Mouse (Mus musculus) bone marrow, adult 2 months (tissue): ENCODE measurements around the gene Ppp6r3. TPM values are rescaled to one million over a fixed set of nuclear protein-coding genes. Genes with fewer than 3 reads are reported as not detected.

Experiments
- H3K27ac ChIP-seq: fragments of 200-500 bp; 2 replicates; pipeline ENCODE4 v1.5.1; 2012; ENCODE audit warnings: low read depth, mild to moderate bottlenecking, control low read depth, inconsistent platforms, low read length; ENCODE audit not compliant: control insufficient read depth, poor library complexity, insufficient read depth
- H3K4me1 ChIP-seq: fragments of 200-500 bp; 2 replicates; pipeline ENCODE4 v1.6.1; 2011; ENCODE audit warnings: low read length; ENCODE audit not compliant: control insufficient read depth, insufficient read depth
- H3K4me3 ChIP-seq: fragments of 200-500 bp; replicated peaks from 2 replicates; pipeline ENCODE3; 2011; ENCODE audit warnings: mild to moderate bottlenecking, low read depth, low read length, control low read depth; ENCODE audit not compliant: control insufficient read depth
- CTCF ChIP-seq: fragments of 200-500 bp; IDR thresholded peaks from 2 replicates; pipeline ENCODE4 v1.5.1; 2011; ENCODE audit warnings: low read length, control low read depth; ENCODE audit not compliant: control insufficient read depth, insufficient read depth
- POLR2A ChIP-seq: fragments of 200-500 bp; IDR thresholded peaks from 2 replicates; pipeline ENCODE4 v1.6.1; 2011; ENCODE audit warnings: low read depth, mild to moderate bottlenecking, control low read depth, low read length, borderline replicate concordance; ENCODE audit not compliant: control insufficient read depth
- WGBS: fragments of 180-500 bp; shearing (Covaris S2); methylation state at CpG from one replicate; pipeline ENCODE4 v1.1.7; 2018; 5-methylcytosine and 5-hydroxymethylcytosine counted together
- polyA plus RNA-seq: library from polyadenylated mRNA; stranded (reverse); fragments of >200 nt; gene quantifications from 2 replicates; pipeline ENCODE4 v1.2.4, GENCODE M21; 2011; ENCODE audit warnings: low replicate concordance; ENCODE audit not compliant: missing spikeins, insufficient read depth, insufficient read length

Gene Ppp6r3
- polyA plus RNA-seq, 1 experiment: 34.6 TPM

DNA sequence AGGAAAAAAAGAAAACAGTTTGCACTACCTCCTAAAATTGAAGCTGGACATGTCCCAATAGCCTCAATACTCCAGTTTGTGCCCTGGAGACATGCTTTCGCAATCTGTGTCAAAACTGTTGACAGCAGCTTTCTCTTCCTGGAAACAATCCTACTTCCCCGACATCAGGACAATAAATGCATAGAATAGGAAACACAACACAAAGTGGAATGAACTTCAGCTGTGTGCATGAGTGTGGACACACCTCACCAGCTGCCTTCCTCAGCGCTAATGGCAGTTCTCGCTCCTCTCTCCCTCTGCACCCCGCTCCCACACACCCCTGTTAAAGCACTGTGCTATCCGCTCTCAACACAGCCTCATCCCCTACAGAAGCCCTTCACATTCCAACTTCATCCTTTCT is 12.8 kb downstream of the Ppp6r3 start:
- H3K4me3 ChIP-seq: no peak overlapping the region
- H3K27ac ChIP-seq: no peak overlapping the region
- WGBS: 73% methylated on average over 6 of the region's 6 CpGs
- H3K4me1 ChIP-seq: peaks cover 1% of the 10 kb centered on the region; the same call in 1 of the 2 replicates
- TF ChIP-seq POLR2A (no peak), CTCF (no peak)

DNA sequence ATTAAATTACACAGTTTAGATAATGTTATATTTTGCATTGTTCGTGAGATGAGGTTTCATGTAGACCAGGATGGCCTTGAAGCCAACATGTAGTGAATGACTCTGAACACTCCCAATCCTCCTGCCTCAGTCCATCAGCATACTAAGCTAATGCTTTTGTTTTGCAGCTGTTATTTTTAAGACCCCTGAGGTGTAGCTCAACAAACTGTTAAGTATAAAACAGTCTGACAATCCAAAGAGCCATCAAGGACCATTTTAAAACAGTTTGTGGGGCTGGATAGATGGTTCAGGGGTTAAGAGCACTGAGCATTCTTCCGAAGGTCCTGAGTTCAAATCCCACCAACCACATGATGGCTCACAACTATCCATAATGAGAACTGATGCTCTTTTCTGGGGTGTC is 13.3 kb downstream of the Ppp6r3 start:
- Histone ChIP-seq H3K27ac (no peak overlapping the region), H3K4me3 (no peak overlapping the region), H3K4me1 (peaks cover 1% of the 10 kb centered on the region; the same call in 1 of the 2 replicates)
- no peak for TF ChIP-seq POLR2A
- TF ChIP-seq CTCF: no peak
- 85% methylated on average over 2 of the region's 2 CpGs for WGBS

DNA sequence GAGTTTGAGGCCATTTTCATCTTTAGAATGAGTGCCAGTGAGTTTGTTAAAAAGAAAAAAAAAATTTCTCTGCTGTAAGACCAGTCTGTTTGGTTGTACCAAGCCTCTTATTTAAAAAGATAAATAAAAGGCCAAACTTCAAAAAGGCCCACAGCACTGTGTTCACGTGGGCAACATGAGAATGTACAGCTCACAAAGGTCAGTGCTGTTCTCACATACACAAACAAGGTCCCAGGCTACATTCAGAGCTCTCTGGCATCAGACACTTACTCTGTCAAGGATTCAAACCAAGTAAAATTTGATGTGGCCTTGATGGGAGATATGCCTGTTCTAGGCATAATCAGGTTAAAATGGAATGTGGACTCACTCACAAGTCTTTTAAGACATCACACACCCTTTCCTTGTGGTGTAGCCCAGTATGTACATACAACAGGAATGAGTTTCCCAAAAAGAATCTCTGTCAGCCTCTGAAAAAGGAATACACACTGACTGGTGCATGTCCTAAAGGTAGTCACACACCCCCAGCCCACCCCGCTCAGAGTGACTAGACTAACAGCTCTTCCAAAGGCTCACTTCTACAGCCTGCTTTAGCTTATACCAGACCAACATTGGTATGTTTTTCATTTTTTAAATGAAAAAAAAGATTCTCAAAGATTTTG is 19.3 kb downstream of the Ppp6r3 start:
- WGBS: 92% methylated on average over 2 of the region's 2 CpGs
- TF ChIP-seq POLR2A (no peak), CTCF (no peak)
- Histone ChIP-seq H3K27ac (no peak overlapping the region), H3K4me3 (no peak overlapping the region), H3K4me1 (no peaks in the 10 kb centered on the region; the same call in 1 of the 2 replicates)

DNA sequence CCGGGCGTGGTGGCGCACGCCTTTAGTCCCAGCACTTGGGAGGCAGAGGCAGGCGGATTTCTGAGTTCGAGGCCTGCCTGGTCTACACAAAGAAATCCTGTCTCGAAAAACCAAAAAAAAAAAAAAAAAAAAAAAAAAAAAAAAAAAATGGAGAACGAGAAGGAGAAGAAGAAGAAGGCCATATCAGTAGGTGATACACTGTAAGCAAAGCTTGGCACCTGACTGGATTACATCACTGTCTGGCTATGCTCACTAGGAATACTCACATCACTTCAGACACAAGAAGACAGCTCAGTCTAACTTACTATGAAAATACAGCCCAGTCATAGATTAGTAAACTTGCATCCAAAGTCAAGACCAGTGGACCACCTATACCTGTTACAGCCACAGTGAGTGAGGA is 20.8 kb downstream of the Ppp6r3 start:
- H3K4me3 ChIP-seq: no peak overlapping the region
- WGBS: 87% methylated on average over 8 of the region's 8 CpGs
- no peaks in the 10 kb centered on the region for H3K4me1 ChIP-seq
- H3K27ac ChIP-seq: no peak overlapping the region
- TF ChIP-seq CTCF (no peak), POLR2A (no peak)

DNA sequence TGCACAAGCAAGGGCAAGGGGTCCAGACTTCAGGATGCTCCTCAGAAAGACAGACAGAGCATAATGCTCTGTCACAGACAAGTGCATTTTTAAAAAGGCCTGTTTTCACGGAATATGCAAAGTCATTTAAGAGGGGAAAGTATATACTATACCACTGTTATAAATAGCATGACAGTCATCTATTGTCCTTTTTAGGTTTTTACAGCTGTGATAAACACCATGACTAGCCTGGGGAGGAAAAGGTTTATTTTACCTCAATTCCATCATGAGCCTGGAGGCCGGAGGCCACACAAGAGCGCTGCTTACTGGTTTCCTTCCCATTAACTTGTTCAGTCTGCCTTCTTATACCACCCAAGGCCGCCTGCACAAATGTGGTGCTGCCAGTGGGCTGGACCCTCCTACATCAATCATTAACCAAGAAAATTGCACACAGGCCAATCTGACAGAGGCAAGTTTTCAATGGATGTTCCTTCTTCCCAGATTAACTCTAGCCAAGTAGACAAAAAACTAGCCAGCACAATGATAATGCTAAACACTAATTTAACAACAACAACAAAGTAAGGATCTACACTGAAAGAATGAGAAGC is 23.9 kb downstream of the Ppp6r3 start:
- WGBS: 42% methylated on average over 4 of the region's 4 CpGs
- H3K27ac ChIP-seq: no peak overlapping the region
- no peak overlapping the region for H3K4me3 ChIP-seq
- TF ChIP-seq POLR2A (no peak), CTCF (no peak)
- H3K4me1 ChIP-seq: no peaks in the 10 kb centered on the region

DNA sequence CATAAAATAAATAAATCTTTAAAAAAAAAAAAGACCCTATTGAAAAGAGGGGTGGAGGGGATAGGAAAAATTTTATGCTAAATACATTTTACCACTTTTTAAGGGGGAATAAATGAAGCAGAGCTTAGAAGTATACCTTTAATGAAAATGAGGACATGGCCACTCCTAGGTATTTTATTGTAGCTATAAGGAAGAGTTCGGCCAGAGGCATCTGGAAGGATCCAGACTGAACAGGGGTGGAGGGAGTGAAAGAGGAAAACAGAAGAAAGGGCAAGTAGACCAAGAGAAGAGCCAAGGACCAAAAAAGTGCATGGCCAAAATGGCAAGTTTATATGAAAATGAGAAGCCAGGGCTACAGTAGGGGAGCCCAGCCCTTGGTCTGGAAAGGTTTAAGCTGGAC is 25.4 kb downstream of the Ppp6r3 start:
- H3K27ac ChIP-seq: no peak overlapping the region
- no peaks in the 10 kb centered on the region; the same call in 1 of the 2 replicates for H3K4me1 ChIP-seq
- TF ChIP-seq POLR2A (no peak), CTCF (no peak)
- 93% methylated on average over 1 of the region's 1 CpGs for WGBS
- no peak overlapping the region for H3K4me3 ChIP-seq

DNA sequence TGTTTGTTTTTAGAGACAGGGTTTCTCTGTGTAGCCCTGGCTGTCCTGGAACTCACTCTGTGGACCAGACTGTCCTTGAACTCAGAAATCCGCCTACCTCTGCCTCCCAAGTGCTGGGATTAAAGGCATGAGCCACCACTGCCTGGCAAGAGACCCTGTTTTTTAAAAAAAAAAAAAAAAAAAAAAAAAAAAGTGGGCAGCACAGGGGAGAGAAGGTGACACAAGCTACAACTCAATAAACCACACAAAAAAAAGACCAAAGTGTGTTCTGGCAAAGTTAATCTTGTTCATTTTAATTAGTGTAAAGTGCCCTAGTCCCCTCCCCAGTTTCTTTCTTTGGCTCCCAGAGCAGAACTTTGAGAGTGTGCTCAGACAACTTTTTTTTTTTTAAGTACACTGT is 26.3 kb downstream of the Ppp6r3 start:
- no peak for TF ChIP-seq CTCF
- TF ChIP-seq POLR2A: no peak
- Histone ChIP-seq H3K27ac (no peak overlapping the region), H3K4me3 (no peak overlapping the region), H3K4me1 (peaks cover 1% of the 10 kb centered on the region; the same call in 1 of the 2 replicates)
- 81% methylated on average over 1 of the region's 1 CpGs for WGBS

DNA sequence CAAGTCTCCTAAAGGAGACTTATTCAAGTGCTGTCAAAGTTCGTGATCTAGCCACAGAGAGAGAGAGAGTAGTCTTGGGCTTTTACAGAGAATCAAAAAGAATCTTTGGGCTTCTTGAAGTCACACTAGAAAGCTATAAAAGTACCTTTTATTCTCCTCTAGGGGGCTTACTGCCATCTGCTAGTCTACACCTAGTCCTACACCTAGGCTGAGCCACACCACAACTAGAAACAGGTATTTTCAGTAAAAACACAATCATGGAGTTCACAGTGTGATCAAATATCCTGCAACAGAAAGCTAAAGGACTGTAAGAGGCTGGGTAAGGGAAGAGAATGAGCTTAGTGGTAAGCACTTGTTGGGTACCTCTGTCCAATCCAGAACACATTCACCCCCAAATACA is 27.2 kb downstream of the Ppp6r3 start:
- 91% methylated on average over 1 of the region's 1 CpGs for WGBS
- Histone ChIP-seq H3K27ac (no peak overlapping the region), H3K4me3 (no peak overlapping the region), H3K4me1 (peaks cover 1% of the 10 kb centered on the region; the same call in 1 of the 2 replicates)
- TF ChIP-seq POLR2A (no peak), CTCF (no peak)
